Mouse (Mus musculus) CD4-positive, CD25-positive, alpha-beta regulatory T cell (primary cell): Measurements from ENCODE around the gene Sstr3. TPM values are rescaled to one million over a fixed set of nuclear protein-coding genes. Genes with fewer than 3 reads are reported as not detected.

Experiments
- polyA plus RNA-seq: library from polyadenylated mRNA; unstranded; fragments of 100-300 nt; shearing (Covaris generic); gene quantifications from one replicate; pipeline ENCODE4 v1.2.1, GENCODE M21; 2017

The Sstr3 gene
- polyA plus RNA-seq = not detected

DNA sequence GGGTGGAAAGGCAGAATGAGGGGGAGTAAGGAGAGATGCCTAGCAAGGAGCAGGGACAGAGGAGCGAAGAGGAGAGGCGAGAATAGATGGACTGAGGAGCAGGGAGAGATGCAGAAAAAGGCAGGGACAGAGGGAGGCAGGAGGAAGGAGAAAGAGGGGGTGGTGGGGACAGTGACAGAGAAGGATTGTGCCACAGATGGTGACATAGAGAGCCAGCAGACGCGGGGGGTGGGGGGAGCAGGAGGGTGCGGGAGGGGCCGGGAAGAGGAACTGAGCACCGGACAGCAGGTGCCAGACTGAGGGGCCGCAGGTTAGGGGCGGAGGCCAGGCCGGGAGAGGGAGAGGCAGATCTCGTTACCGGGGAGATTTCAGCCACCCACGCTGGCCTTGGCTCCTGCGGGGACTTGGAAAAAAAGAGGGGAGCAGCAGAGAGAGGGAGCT is at the start of gene Sstr3:
Sstr3 (minus strand) TSS at position 125 of the 441 bp plus-strand sequence.

DNA sequence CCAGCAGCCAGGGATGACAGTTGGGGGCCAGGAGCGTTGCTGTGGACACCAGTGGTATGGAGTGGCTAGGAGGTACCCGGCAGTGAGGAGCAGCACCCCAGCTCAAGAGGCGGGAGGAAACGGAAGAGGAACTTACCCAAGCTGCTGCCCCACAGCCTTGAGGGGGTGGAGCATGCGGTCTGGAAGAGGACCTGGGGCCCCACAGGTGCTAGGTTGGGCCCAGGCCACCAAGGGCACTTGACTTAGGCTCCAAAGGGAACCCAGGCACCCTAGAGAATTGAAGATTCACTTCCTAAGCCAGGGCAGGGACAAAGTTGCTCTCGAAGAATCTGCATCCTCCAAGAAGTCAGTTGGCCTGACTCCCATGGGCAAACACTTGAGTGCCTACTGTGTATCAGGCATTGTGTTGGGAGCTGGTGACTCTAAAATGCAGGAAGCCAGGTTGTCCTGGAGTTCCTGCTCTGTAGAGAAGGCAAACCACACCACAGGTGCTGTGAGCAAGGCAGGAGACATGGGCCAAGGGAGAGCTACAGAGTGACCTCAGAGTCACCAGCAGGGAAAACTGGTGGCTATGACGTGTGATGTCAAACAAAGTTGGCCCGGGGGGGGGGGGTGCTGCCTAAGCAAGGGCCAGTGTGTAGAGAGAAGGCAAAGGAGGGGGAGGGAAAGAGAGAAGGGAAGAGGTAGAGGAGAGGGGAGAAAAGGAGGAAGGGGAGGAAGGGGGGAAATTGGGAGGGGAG is 28.3 kb upstream of the Sstr3 start, which contains the start of gene Rac2:
Rac2 (minus strand) TSS at position 126 of the 740 bp plus-strand sequence.

GRCm38 (mm10) chr15:78530671-78531450 is 13.6 kb downstream of the Sstr3 start, which contains the start of gene C1qtnf6:
Gene C1qtnf6, minus strand, starts transcription at chr15:78531416.

DNA sequence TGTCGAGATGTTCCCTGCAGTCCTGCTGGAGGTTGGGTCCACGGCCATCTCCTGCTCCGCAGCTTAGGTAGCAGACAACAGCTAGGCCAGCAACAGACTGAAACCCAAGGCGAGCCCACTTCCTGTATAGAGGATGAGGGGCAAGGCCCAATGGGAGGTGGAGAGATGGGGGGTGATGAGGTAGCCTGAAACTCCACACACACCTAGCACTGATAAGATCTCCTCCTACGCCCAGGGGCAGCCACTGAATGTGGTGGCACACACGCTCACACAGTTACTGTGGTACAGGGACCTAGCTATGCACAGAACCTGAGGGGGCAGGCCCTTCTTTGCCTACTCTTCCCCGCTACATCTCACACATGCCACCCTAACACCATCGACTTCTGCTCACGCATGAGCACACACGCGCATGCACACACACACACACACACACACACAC is 49.5 kb downstream of the Sstr3 start, which contains the start of gene Il2rb:
Il2rb (minus strand) TSS at position 304 of the 439 bp plus-strand sequence.

Other genes starting within 250 kb of the Sstr3 start
- gene Csf2rb2, start 239.0 kb downstream of the Sstr3 start, polyA plus RNA-seq = not detected
- 0.72 TPM for gene Csf2rb, start 218.9 kb downstream of the Sstr3 start, polyA plus RNA-seq
- not detected for gene Tex33, start 148.8 kb downstream of the Sstr3 start, polyA plus RNA-seq
- 1.3 TPM for gene Tst, start 138.8 kb downstream of the Sstr3 start, polyA plus RNA-seq
- gene Mpst, start 138.3 kb downstream of the Sstr3 start, polyA plus RNA-seq = 7.1 TPM
- 23.3 TPM for gene Kctd17, start 116.1 kb downstream of the Sstr3 start, polyA plus RNA-seq
- not detected for gene Tmprss6, start 76.1 kb downstream of the Sstr3 start, polyA plus RNA-seq
- gene Il2rb, start 49.4 kb downstream of the Sstr3 start, polyA plus RNA-seq = 978 TPM
- 5.8 TPM for gene C1qtnf6, start 13.3 kb downstream of the Sstr3 start, polyA plus RNA-seq
- 2,566 TPM for gene Rac2, start 28.1 kb upstream of the Sstr3 start, polyA plus RNA-seq
- 392 TPM for gene Cyth4, start 52.4 kb upstream of the Sstr3 start, polyA plus RNA-seq
- 0.04 TPM for gene Elfn2, start 174.1 kb upstream of the Sstr3 start, polyA plus RNA-seq
- gene Mfng, start 228.8 kb upstream of the Sstr3 start, polyA plus RNA-seq = 156 TPM